Mouse (Mus musculus): ENCODE results near the gene Dcaf8. TPM values are rescaled to one million over a fixed set of nuclear protein-coding genes. Genes with fewer than 3 reads are reported as not detected.

Gene Dcaf8
- total RNA-seq, 2 experiments from 2014 or later: 105 to 108 TPM

GRCm38 (mm10) chr1:172186401-172187289 is 38.8 kb downstream of the Dcaf8 start:
- no peak for DNase-seq (ENCODE audit: low spot score in 2 of 2)
- intact Hi-C loops (cut with DNase I): no loop called here

- intact Hi-C loops (cut with DNase I): no loop called here
- no peak for DNase-seq (ENCODE audit: low spot score in 2 of 2)
Measured at GRCm38 (mm10) chr1:172188891-172189290, 41.0 kb downstream of the Dcaf8 start.

GRCm38 (mm10) chr1:172191578-172191977 is 43.7 kb downstream of the Dcaf8 start:
- intact Hi-C loops (cut with DNase I): no loop called here
- peak in 1 of 2 experiments; percentile 11 for DNase-seq (ENCODE audit: low spot score in 2 of 2)

GRCm38 (mm10) chr1:172192217-172192616 is 44.3 kb downstream of the Dcaf8 start:
- intact Hi-C loops (cut with DNase I): no loop called here
- no peak for DNase-seq (ENCODE audit: low spot score in 2 of 2)

GRCm38 (mm10) chr1:172194435-172194834 is 46.6 kb downstream of the Dcaf8 start:
- intact Hi-C loops (cut with DNase I): no loop called here

GRCm38 (mm10) chr1:172197146-172197545 is 49.3 kb downstream of the Dcaf8 start:
- intact Hi-C loops (cut with DNase I): no loop called here
- DNase-seq (ENCODE audit: low spot score in 2 of 2): no peak

More at GRCm38 (mm10) chr1:172194435-172194834, 46.6 kb downstream of the Dcaf8 start:
- no peak for DNase-seq (ENCODE audit: low spot score in 2 of 2)

GRCm38 (mm10) chr1:172197851-172198250 is 50.0 kb downstream of the Dcaf8 start:
- intact Hi-C loops (cut with DNase I): no loop called here
- DNase-seq (ENCODE audit: low spot score in 2 of 2): no peak

- intact Hi-C loops (cut with DNase I): no loop called here
- DNase-seq (ENCODE audit: low spot score in 2 of 2): no peak
Measured at GRCm38 (mm10) chr1:172198316-172198715, 50.4 kb downstream of the Dcaf8 start.

- intact Hi-C loops (cut with DNase I): no loop called here
- DNase-seq (ENCODE audit: low spot score in 2 of 2): no peak
Measured at GRCm38 (mm10) chr1:172198996-172199395, 51.1 kb downstream of the Dcaf8 start.

GRCm38 (mm10) chr1:172200161-172200560 is 52.3 kb downstream of the Dcaf8 start:
- intact Hi-C loops (cut with DNase I): no loop called here
- no peak for DNase-seq (ENCODE audit: low spot score in 2 of 2)

GRCm38 (mm10) chr1:172200871-172201447 is 53.1 kb downstream of the Dcaf8 start:
- peak; percentile 76 to 87 for DNase-seq (ENCODE audit: low spot score in 2 of 2)
- intact Hi-C loops (cut with DNase I): no loop called here

- no peak for DNase-seq (ENCODE audit: low spot score in 2 of 2)
- intact Hi-C loops (cut with DNase I): no loop called here
Measured at GRCm38 (mm10) chr1:172201967-172202880, 54.3 kb downstream of the Dcaf8 start.

GRCm38 (mm10) chr1:172202894-172203522 is 55.1 kb downstream of the Dcaf8 start:
- peak in 1 of 2 experiments; percentile 19 for DNase-seq (ENCODE audit: low spot score in 2 of 2)
- intact Hi-C loops (cut with DNase I): no loop called here

GRCm38 (mm10) chr1:172203566-172203965 is 55.7 kb downstream of the Dcaf8 start:
- intact Hi-C loops (cut with DNase I): no loop called here
- no peak for DNase-seq (ENCODE audit: low spot score in 2 of 2)

- no peak for DNase-seq (ENCODE audit: low spot score in 2 of 2)
- intact Hi-C loops (cut with DNase I): no loop called here
Measured at GRCm38 (mm10) chr1:172204033-172204813, 56.3 kb downstream of the Dcaf8 start.

GRCm38 (mm10) chr1:172204814-172205740 is 57.2 kb downstream of the Dcaf8 start:
- intact Hi-C loops (cut with DNase I): no loop called here
- DNase-seq (ENCODE audit: low spot score in 2 of 2): peak in 1 of 2 experiments; percentile 25

- intact Hi-C loops (cut with DNase I): loop anchor here (2.0 kb wide), 2 partner anchors 75 to 105 kb away; no protein-coding TSS in a partner anchor
- peak in 1 of 2 experiments; percentile 69 for DNase-seq (ENCODE audit: low spot score in 2 of 2)
Measured at GRCm38 (mm10) chr1:172205741-172206087, 57.8 kb downstream of the Dcaf8 start.

Data from left cerebral cortex, postnatal 25 days (tissue).